Mouse (Mus musculus): ENCODE data around the gene Mras. TPM values are rescaled to one million over a fixed set of nuclear protein-coding genes. Genes with fewer than 3 reads are reported as not detected.

Mras gene
- total RNA-seq, 2 experiments from 2014 or later, result 132 to 154 TPM

- DNase-seq, result no peak
Observed at GRCm38 (mm10) chr9:99411093-99411492, 26.1 kb downstream of the Mras start.

- DNase-seq, result no peak
Observed at GRCm38 (mm10) chr9:99409280-99409679, 27.9 kb downstream of the Mras start.

- DNase-seq, result peak in 1 of 2 experiments; percentile 53
Observed at GRCm38 (mm10) chr9:99401288-99401974, 35.8 kb downstream of the Mras start.

- DNase-seq, result no peak
Observed at GRCm38 (mm10) chr9:99400781-99401180, 36.4 kb downstream of the Mras start.

GRCm38 (mm10) chr9:99397056-99397815 is 39.9 kb downstream of the Mras start:
- no peak for DNase-seq

GRCm38 (mm10) chr9:99394366-99394765 is 42.8 kb downstream of the Mras start:
- no peak for DNase-seq

- DNase-seq, result no peak
Observed at GRCm38 (mm10) chr9:99393146-99393545, 44.0 kb downstream of the Mras start.

- no peak for DNase-seq
Observed at GRCm38 (mm10) chr9:99391557-99391956, 45.6 kb downstream of the Mras start.

GRCm38 (mm10) chr9:99390716-99391115 is 46.5 kb downstream of the Mras start:
- DNase-seq, result no peak

GRCm38 (mm10) chr9:99390201-99390600 is 47.0 kb downstream of the Mras start:
- DNase-seq, result no peak

- DNase-seq, result no peak
Observed at GRCm38 (mm10) chr9:99389506-99389905, 47.7 kb downstream of the Mras start.

GRCm38 (mm10) chr9:99388856-99389255 is 48.3 kb downstream of the Mras start:
- DNase-seq, result no peak

GRCm38 (mm10) chr9:99388078-99388477 is 49.1 kb downstream of the Mras start:
- peak in 1 of 2 experiments; percentile 62 for DNase-seq

- DNase-seq, result no peak
Observed at GRCm38 (mm10) chr9:99382556-99382955, 54.6 kb downstream of the Mras start.

GRCm38 (mm10) chr9:99379194-99379593 is 58.0 kb downstream of the Mras start:
- DNase-seq, result no peak

GRCm38 (mm10) chr9:99376591-99377418 is 60.4 kb downstream of the Mras start:
- DNase-seq, result no peak

GRCm38 (mm10) chr9:99368431-99368830 is 68.8 kb downstream of the Mras start:
- no peak for DNase-seq

GRCm38 (mm10) chr9:99365906-99366305 is 71.3 kb downstream of the Mras start:
- DNase-seq, result no peak

GRCm38 (mm10) chr9:99363076-99363475 is 74.1 kb downstream of the Mras start:
- no peak for DNase-seq

GRCm38 (mm10) chr9:99361946-99362345 is 75.2 kb downstream of the Mras start:
- DNase-seq, result no peak

GRCm38 (mm10) chr9:99359012-99359411 is 78.2 kb downstream of the Mras start:
- no peak for DNase-seq

GRCm38 (mm10) chr9:99357921-99358692 is 79.1 kb downstream of the Mras start, which contains the start of gene Esyt3:
Esyt3 (minus strand) TSS chr9:99358557.
- peak in 1 of 2 experiments; percentile 15 for DNase-seq

Data from layer of hippocampus, postnatal 36 days (tissue).